Mouse (Mus musculus) thymus, postnatal 10 days (tissue): ENCODE measurements around the gene Pde4d.
A peak's percentile ranks its signal among the peaks of the same experiment; 100 is the strongest.

Experiments
- DNase-seq, 2 experiments: peaks; one replicate each; pipeline ENCODE4 v3.0.0; 2021; ENCODE audit warnings: low spot score in 2 of 2

Gene Pde4d

GRCm38 (mm10) chr13:109881161-109881857, 1431.6 kb downstream of the Pde4d start:
- no peak for DNase-seq

DNA sequence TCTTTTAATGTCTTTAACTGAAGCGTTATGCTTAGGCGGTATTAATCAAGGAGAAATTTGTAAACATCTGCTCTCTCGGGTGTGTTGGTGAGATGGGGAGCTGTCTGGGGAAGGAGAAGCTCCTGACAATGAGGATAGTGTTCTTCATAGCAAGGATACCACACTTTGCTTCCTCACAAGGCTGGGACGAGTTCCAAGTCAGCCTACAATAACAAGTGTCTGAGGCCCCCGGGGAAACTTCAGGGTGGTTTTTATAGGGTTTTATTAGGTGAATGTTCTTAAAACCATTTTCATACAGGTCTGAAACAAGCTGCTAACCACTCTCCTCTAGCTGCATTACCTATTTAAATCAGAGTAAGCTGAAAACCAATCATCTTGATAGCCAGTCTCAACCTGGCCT, 1433.9 kb downstream of the Pde4d start:
- no peak for DNase-seq

DNA sequence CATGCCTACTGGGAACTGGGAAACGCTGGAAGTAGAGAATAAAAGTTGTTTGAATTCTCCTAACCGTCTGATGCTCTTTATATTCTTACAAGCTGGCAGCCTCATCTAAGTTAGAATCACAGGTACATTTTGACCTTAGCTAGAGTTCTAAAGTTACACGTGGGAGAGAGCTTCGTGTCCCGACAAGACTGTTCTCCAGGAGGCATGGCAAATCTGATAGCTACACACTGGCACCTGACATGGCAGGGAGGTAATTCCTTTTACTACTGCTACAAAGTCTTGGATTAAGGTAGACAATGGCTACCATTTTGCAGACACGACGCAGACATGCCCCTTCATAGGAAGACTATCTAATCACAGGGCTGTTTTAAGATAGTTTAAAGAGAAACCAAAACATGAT, 1435.1 kb downstream of the Pde4d start:
- DNase-seq, result no peak

DNA sequence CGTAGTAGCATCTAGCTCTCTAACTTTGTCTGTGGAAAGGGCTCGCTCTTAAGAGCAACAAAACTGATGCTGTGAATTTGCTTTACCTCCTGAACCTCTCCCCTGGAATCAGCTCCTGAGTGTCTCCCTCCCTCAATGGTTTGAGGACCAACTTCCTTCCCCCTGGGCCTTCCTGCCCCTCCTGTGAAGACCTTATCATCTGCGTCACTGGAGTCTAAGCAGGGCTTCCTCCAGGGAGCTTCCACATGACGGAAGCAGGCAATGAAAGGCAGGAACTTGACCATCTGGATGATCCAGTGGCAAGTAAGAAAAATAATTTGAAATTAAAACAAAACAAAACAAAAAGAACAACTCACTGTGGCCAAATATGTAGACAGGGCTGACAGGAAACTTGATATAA, 1438.5 kb downstream of the Pde4d start:
- no peak for DNase-seq

GRCm38 (mm10) chr13:109891194-109891909, 1441.6 kb downstream of the Pde4d start:
- DNase-seq, result no peak

DNA sequence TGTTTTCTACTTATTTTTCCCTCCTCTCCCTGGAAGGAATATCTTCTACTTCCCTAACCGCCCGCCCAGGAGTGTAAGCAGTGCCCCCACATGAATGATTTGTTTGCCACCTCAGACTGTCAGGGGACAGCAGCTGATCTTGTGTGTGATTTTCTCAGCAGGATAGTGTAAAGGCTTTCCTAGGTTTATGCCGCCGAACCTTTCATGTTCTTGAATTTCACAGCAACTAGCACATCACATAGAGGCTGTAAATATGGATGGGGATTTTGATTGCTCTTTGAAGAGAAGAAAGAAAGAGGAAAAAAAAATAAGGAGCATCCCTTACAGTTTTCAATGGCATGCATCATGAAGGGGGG, 1442.1 kb downstream of the Pde4d start:
- DNase-seq, result no peak

- DNase-seq, result no peak
These were observed 1450.0 kb downstream of the Pde4d start for GRCm38 (mm10) chr13:109899442-109900428.

GRCm38 (mm10) chr13:109901811-109902210, 1452.1 kb downstream of the Pde4d start:
- DNase-seq, result no peak

- DNase-seq, result peak; percentile 90 to 93
These were observed 1452.7 kb downstream of the Pde4d start for GRCm38 (mm10) chr13:109902460-109902854.

GRCm38 (mm10) chr13:109902855-109903763, 1453.4 kb downstream of the Pde4d start:
- peak; percentile 85 to 86 for DNase-seq

- peak; percentile 19 for DNase-seq
These were observed 1454.2 kb downstream of the Pde4d start for GRCm38 (mm10) chr13:109903764-109904510.

DNA sequence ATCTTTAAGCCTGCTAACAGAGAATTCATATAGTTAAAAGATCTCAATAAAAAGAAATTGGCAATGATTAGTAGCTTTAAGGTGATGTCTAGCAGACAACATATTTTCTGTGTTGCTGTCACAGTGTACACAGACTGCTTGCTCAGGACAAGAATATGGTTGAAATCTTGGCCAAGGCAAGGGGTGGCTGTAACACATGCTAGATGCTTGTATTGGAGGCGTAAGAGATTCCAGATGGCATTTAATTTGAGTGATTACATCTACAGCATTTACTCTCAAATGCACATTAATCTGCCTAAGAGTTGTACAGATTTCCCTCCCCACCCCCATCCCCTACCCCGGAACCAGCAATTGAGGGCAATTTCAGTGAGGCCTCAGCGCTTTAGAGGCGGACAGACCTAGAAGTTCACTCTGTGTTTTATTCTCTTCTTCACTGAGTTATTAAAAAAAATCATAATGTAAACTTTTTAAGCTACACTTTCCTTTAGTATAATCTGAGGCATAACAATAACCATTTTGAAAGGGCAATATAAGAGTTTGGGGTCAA, 1456.7 kb downstream of the Pde4d start:
- no peak for DNase-seq

DNA sequence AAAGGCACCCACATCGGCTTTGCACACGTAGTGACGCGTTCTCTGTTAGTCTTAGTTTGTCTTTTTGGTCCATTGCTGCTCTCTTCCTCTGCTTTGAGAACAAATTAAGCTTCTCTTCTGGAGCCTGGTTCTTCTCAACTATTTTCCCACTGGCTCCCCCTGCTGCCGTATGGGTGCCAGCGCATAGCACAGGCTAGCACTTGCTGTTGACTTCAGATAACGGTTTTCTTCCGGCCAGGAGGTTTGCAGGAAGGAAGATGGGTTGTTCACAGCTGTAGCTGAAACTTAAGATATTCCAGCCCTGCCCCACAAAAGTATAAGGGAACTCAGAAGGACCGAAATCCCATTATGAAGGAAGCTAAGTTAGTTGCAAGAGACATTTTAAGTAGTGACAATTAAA, 1457.9 kb downstream of the Pde4d start:
- peak; percentile 89 to 92 for DNase-seq

DNA sequence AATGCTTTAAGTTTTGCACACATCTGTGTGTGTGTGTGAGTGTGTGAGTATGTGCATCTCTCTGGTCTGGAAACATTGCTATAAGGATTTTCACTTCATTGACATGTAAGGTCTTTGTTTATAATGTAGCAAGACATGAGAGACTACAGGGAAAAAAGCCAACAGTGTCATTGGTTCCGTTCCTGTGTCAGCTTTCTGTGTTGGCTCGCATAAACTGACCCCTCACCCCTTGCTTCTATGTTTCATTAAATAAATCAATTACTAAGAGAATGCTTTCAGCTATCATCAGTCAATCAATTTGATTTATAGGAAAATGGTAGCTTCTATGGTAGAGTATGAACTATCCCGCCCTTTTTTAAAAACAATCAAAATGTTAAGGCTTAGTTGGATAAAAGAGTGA, 1458.6 kb downstream of the Pde4d start:
- no peak for DNase-seq

- DNase-seq, result no peak
These were observed 1459.4 kb downstream of the Pde4d start for GRCm38 (mm10) chr13:109909111-109909510.

DNA sequence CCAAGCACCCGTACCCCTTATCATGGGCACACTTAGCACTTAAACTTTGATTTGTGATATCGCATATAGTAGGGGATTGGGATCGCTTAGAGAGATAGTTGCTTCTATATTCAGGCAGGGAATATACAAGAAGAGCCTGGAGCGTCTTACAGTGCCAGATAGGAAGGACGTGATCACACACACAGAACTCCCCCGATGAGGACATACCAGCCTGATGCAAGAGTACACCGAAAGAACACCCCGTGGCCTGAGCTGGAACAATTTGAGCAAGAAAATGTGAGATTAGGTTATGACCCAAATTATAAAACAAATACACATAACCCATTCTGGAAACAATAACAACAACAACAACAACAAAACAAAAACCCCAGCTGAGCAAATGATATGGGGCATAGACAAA, 1461.2 kb downstream of the Pde4d start:
- DNase-seq, result no peak

- no peak for DNase-seq
These were observed 1462.9 kb downstream of the Pde4d start for GRCm38 (mm10) chr13:109912635-109913034.

GRCm38 (mm10) chr13:109914246-109914645, 1464.5 kb downstream of the Pde4d start:
- DNase-seq, result no peak

DNA sequence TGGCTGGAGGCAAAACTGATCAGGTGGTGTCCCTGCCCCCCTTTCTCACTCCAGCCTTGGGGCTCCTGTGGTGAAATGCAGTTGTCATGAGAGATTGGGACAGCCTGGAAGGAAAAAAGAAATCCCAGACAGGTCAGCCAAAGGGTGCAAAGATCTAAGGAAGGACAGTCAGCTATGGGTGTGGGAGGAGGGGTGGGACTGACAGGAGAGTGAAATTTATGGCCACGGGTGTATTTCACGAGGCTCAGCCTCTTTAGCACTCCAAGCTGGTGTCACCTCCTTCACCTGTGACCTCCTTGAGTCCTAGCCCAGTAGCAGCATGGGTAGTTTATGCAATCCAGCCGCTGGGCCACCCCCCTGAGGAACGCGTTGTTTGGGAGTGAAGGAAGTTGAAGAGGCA, 1465.1 kb downstream of the Pde4d start:
- no peak for DNase-seq

DNA sequence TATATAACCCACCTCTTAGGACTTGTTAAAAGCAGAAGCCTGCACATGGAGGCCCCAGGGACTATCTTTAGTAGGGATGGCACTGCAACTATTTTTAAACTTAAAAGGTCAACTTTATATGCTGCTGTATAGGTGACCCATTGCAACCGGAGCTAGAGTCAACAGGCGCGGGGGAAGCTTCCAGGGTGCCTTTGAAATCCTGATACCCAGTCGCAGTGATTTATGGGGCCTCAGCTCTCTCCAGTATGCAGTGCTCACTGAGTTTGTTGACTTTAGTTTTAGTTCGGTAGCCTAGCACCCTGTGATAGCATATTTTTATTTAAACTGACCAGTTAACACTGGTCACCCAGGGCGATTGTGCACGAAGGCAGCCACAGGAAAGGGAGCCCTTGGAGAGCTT, 1465.8 kb downstream of the Pde4d start:
- DNase-seq, result no peak
